Mouse (Mus musculus) lung, postnatal 10 days (tissue): Measurements from ENCODE around the gene Trf.

Source experiments
- DNase-seq: peaks from one replicate; pipeline ENCODE4 v3.0.0; 2021

The Trf gene

DNA sequence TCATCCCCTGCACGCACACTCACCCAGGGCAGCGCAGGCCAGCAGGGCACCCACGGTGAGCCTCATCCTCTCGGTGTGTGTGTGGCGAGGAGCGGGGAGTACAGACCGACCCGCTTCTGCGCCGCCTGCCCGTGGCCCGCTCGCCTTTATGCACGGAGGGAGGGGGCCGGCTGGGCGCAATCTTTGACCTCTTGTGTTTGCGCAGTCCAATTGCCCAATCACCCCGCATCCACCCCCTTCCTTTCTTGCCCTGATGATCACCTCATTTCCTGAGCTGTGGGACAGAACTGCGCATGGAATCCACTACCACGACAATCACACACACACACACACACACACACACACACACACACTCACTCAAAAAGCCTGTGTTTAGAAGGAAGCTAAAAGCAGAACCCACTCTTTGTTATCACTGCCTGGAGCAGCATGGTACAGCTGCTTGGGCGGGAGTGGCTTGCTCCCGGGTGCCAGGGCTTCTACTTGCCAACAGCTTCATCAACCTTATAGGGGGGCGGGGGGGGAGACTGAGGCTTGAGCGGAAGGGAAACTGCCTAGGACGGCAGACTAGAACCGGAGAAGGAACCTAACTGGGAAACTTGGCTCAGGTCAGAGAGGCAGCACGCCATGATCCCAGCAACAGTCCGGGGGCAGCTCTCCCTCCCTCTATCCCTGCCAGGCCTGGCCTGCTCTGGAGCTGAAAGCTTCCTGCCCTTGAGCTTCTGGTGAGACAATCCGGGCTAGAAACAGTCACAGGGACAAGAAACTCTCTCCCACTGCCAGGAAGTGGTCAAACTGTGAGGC lies at the start of gene Trf, which contains the start of gene Gm20425:
Trf (minus strand) TSS at position 294 of the 801 bp plus-strand sequence.
Gm20425 (minus strand) TSS at position 157 of the 801 bp plus-strand sequence.
- DNase-seq, result peak; percentile 82

DNA sequence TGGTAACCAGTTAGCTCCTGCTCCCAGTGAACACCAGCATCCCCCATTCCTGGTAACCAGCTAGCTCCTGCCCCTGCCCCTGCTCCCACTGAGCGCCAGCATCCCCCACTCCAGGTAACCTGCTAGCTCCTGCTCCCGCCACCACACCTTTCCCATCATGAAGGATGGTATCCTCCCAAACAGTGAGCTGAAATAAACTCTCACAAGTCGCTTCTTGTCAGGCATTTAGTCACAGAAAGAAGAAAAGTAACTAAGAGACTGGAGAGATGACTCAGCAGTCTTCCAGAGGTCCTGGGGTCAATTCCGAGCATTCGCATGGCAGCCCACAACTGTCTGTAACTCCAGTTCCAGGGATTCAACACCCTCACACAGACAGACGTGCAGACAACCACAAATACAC lies 46.6 kb upstream of the Trf start:
- no peak for DNase-seq

DNA sequence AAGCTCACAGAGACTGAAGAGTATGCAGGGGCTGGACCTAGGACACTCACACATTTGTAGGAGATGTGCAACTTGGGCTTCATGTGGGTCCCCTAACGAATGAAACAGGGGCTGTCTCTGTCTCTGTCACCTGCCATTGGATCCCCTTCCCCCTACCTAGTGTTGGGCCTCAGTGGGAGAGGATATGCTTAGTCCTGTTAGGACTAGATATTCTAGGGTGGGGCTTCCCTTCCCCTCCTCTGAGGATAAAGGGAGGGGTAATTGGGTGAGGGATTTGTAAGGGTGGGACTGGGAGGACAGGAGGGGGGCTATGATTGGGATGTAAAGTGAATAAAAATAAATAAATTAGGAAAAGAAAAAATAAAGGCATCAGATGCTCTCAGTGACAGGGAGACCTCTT lies 45.4 kb upstream of the Trf start:
- no peak for DNase-seq

DNA sequence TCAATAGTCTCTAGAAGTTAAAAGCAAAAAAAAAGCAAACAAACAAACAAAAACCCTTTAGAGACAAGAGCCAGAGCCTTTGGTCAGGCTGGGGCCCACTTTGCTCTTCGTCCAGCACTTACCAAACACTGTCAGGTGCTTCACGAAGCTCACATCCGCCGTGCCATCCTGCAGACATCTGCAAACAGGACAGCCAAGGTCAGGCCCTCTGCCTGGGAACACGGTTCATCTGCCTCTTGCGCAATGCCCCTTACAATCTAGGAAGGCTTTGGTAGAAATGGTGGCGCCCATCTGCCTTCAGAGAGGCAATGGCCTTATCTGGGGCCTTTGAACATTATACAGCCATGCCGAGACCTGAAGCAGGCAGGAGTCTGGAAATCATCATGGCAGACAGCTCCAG lies 44.6 kb upstream of the Trf start:
- no peak for DNase-seq

DNA sequence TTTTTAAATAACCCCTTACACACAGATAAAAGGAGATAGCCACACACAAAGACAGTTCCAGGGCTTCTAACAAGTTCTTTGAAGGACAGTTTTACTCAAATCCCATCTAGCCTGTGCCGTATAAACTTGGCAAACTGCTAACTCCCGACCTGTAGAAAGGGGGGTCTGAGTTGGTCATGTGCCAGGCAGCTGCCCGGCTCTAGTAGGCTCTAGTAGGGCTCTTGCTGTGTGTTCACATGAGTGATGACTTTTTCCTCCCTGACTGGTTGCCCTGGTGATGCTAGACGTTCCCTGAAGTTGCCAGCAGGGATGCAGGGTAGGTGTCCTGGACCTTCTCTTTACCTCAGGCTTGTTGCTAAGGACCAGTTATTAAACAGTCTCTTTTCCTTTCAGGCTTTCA lies 40.9 kb upstream of the Trf start:
- no peak for DNase-seq

DNA sequence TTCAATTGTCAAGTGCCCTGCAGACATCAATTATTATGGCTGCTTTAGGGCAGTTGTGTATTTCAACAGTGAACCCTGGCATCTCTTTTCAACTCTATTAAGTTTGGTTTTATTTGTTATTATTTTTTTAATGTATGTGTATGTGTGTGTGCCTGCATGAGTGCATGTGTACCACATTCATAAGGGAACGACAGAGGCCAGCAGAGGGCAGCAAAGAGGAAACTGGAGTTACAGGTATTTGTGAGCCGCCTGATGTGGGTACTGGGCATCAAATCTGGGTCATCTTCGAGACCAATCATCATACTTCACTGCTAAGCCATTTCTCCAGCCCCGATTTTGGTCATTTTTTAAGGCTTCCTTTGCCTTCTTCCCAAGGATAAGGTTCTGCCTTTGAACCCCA lies 35.5 kb upstream of the Trf start:
- no peak for DNase-seq

DNA sequence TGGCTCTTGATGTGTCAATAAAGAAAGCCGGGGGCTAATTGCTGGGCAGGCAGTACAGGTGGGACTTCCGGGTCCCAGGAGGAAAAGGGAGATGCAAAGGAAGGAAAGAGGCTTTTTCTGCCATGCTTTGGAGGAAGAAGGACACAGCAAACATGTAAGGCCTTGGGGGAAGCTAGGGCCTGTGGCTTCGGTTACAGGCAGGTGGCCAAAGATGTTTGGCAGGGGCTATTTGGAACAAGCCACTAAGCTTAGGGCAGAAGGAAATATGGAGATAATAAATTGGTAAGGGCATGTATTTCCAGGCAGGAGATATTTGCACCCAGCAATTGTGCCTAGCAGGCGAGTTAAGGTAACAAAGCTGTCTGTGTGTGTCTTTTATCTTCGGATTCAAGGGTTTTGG lies 22.7 kb upstream of the Trf start:
- DNase-seq, result no peak

DNA sequence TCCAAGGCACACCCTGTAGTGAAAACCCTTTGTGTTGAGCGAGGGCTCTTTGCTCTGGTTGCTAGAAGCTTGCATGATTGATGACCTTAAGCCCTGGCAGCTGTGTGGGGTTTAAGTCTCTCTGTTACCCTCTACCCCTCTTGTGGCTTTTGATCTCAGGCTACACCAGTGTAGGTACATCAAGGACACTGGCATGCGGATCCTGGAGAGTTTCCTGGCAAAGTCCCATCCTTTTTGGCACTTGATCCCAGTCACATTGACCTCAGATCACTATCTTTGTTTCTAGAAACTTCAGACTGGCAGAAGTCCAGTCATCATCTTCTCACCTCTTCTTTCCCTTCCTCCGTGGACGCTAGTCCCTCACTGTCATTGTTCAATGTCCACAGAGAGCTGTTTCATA lies 18.4 kb upstream of the Trf start:
- DNase-seq, result no peak

DNA sequence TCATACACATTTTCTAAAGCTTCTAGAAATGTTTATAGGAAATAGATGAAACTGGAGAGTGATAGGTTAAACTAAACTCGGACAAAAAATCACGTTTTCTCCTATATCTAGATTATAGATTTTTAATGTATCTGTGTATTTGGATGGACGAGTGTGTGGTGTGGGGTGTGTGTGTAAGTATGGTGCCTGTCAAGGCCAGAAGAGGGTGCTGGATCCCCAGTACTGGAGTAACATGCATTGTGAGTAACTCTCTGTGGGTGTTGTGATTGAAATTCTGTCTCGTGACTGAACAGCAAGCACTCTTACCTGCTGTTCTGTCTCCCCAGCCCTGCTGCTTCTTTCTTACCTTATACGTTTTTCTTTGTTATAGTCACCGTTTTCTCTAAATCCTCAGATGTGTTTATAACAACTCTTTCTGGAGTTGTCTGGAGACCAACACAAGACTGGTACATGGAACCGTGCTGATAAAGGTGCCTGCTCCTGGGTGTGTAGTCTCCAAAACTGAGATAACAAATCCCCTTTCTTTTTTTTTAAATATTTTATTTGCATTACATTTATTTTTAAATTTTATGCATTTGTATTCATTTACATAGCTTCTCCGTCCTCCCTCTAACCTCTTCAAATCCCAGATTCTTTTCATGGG lies 16.4 kb upstream of the Trf start:
- no peak for DNase-seq

DNA sequence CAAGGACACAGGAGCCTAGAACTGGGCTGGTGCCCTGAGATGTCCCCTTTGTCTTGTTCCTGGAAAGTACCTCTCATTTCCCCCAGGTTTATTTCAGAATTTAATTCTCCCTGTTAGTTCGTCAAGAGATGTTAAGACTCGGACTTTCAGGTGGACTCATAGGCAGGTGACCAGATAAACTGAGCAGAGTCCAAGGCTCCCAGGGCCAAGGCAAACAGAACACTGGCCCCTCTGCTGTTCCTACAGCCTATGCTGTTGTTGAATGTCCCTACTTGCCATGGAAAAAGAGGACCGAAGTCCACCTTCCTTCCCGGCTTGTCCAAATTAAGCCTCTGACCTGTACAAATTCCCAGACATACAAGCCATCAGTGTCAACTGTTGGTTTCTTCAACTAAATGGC lies 13.4 kb upstream of the Trf start:
- DNase-seq, result no peak

DNA sequence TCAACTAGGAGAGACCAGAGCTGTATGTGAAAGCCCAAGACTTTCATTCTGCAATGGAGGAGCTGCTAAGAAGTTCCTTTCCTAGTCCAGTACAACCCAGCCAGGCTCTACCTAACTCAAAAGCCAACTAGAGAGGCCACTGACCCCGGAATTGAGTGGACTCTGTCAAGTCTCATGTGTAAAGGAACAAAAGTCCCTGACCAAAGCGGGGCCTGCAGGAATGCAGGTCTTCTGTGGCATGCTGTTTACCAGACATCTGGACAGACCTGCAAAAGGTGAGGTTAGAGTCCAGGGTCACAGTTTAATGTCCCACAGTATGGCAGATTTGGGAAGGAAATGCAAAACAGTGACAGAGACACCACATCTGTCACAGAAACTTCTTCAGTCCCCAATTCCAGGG lies 11.0 kb upstream of the Trf start:
- DNase-seq, result no peak

DNA sequence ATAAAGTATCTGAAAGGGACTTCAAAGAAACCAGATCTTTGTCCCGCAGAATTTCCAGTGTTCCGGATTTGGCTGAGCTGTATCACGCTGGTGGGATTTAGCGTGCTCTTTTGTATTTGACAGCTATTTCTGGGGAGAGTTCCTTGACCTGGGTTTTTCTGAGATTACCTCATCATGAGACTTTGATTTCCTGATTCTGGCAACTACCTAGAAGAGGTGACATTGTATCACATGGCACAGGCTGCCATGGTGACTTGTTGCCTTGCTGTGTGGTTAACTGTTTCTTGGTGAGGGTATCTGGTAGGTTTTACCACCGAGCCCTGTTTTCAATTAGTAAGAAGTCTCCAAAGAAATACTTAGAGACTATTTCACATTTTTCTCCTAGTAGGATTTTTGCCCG lies 9.2 kb upstream of the Trf start:
- DNase-seq, result no peak

DNA sequence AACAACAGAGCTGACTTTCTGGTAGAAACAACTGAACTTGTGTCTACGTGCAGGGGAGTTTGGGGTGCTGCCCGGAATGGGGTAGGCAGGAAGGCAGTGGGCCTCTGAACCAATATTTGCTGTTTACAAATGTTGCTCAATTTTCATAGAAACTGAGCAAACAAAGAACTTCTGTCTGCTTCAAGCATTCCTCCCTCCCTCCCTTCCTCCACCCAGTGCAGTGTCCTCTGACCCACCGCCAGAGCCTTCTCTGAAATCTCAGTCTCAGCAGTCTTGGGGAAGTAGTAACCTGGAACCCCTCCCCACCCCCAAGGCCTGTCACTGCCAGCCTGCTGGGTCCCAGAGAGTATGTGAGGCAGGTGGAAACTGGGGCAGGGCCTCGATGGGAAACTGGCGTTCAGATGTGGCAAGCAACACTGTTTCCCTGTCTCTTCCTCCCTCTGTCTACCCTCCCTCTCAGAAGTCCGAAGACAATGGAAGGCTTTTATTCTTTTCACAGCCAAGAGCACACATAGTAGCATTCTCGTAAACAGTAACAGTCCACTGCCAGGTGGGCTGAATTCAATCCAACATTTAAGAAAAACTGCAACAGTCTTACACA lies 4.4 kb upstream of the Trf start:
- DNase-seq, result peak; percentile 53

DNA sequence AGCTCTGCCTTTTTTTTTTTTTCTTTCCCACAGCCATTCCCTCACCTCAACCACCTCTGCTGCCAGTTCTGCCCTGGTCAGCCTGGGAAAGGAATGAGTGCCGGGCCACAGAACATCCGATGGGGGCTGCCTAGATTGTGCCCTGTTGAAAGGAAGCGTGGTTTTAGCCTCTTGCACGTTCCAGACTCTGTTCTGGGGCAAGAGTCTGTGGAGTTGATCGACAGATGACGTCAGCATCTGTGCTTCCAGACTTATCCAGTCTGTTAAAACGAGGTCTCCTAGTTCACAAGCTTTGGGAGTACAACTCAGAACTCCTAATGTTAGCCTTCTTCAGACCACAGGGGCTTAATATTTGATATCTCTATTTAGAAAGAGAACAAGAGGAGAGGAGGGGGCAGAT lies 3.8 kb upstream of the Trf start:
- DNase-seq, result peak; percentile 21

DNA sequence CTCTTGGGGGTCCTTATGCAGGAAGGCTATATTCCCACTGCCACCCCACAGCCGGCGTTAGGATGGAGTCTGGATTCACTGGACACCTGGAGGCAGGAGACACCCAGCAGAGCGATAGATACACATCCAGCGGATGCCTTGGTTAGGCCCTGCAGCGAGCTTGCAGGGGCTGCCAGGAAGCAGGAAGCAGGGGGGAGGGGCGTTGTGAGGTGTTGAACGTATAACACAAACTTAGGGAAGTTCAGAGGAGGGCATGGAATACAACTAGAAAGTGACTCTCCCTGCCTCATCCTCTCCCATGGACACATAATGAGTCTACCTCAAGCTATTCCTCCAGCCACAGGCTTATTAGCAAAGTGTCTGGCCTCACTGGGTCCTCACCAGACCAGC lies 2.8 kb upstream of the Trf start:
- peak; percentile 38 for DNase-seq

DNA sequence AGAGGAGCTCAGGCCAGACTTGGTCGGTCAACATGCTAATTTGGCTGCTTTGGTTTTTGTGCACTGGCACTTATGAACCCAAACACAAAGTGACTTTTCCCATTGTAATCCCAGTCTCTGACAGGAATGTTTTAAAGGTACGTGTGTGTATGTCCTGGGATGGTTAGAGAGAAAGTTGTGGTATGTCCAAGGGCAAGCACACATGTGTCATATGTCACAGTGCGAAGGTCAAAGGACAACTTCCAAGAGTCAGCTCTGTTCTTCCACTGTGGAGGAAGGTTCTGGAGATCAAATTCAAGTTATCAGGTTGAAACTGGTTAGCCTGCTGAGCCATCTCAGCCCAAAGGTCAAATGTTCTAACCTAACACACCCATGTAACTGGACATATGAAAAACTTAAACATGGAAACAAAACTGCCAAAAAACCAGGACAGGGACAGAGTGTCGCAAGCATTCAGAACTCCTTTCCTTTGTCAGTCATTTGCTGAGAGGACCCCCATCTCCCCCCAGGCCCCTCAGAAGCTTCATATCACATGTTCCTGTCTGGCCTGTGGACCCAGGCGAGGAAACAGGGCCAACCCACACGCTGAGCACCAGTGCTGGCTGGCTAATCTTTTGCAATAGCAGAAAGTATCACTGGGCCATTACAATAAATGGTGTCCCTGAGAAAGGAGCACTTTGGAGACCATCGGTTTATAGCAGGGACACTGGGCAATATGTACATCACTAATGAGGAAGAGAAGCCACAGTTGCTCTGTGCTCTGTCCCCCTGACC lies 2.2 kb upstream of the Trf start:
- DNase-seq, result no peak

DNA sequence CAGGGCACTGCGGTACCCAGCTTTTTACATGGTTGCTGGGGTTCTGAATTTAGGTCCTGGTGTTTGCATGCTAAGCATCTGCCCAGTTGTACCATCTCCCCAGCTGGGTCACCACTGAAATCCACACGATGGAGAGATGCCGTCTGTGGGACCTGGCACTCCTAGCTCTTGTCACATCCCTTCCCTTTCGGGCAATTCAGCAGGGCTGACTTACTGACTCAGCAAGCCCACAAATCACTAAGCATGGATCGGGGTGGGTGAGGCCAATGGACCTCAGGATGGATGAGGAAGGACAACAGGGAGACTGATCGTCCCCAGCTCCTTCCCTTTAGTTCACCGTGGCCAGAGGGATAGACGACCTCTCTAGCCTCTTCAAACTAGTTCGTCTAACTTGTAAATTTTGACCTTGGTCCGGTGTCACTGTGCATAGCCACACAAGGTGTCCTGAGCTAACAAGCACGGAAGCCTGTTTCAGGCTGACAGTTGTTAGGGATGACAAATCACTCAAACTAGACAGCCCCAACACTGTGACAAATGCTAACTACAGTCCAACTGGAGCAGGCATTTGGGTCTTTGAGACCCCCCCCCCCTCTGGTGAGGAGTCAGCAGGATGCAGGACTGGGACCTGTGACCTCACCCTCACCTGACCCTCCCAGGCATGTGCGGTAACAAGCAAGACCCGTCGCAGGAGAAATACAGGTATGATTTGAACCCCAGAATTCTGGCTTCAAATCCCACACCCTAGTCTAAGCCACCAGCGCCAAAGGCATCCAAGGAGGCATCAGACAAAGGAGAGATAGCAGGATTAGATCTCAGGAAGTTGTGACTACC lies 992 bp downstream of the Trf start:
- no peak for DNase-seq

DNA sequence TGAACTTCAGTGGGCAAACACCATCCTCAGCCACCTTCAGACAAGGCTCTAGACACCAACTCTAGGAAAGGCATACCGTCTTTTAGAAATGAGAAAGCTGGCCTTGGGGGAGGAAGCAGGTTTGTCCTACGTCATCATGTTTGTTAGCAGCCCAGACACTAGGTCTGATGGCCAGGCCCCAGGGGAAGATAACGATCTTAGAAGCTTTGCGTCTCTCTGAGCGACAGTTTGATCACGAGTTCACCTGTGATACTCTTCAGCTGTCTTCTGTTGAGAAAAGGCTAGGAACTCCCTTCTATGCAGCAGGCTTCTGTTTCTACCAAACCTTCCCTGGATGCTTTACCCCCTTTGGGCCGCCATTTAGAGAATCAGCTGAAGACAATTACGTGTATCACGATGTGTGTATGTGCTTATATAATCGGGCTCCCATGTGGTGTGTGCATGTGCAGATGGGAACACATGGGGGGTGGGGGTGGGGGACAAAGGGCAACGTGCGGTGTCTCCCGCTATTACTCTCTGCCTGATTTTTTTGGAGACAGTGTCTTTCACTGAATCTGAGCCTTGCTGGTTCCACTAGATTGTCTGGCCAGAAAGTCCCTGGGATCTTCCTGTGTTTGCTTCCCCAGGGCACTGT lies 1.8 kb downstream of the Trf start:
- DNase-seq, result no peak

DNA sequence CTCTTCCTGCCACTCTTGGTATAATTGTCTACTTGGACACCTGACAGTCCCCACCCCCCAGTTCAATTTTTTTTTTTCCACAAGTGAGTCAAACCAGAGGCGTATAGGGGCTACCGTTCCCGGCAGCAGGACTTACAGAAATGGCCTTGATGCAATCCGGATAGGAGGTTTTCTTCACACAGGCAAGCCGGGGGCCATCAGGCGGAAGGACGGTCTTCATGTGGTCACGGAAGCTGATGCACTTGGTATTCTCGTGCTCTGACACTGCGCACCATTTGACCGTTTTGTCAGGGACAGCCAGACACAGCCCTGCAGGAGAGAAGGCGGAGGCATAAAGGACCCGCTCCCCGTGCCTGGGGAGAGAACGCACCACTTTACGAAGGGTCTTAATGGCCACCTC lies 2.5 kb downstream of the Trf start:
- DNase-seq, result no peak

DNA sequence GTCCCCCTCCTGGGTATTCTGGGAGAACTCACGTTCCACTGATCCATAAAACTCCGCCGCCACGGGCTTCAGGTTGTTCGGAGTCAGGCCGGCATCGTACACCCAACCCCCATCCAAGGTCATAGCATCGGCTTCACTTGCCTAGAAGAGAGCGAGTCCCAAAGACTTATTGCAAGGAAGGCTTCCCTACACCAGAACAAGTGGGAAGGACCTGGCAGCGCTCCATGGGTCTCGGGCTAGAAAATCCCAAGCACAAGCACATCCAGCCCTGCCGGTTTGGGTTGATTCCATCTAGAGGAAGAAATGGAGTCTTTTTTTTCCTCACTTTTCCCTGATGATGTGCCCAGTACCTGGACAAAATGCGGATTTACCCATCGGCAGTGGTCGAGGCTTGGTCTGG lies 3.4 kb downstream of the Trf start:
- DNase-seq, result peak; percentile 60

DNA sequence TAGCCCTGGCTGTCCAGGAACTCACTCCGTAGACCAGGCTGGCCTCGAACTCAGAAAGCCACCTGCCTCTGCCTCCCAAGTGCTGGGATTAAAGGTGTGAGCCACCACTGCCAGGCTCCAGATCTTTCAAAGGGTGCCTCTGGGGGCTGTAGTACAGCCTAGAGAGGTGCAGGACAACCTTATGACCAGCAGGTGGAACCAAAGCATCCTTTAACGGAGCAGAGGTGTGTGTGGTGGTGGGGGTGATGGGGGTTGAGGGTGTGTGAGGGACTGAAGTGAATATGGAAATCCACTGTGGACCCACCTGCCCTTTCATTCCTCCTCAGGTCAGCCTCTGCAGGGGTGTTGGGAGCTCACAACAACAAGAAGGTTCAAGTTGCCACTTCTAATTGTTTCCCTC lies 4.8 kb downstream of the Trf start:
- peak; percentile 57 for DNase-seq

DNA sequence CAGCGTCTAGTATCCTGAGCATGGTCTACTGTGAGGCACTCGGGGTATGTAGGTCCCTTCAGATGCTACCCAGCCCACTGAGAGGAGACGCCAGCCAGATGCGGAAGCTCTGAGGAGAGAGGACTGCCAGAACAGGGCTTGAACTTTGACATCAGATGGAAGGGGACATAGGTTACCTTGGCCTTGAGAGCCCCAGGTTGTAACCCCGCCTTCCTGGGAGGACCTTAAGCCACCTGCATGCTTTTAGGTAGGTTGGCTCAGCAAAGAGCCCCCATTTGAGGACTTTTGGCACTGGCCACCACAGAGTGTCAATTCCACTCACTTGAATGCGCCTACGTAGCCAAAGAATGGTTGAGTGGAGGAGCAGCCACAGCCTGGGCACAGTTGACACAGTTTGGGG lies 5.5 kb downstream of the Trf start:
- no peak for DNase-seq
